Mouse (Mus musculus) stomach, embryonic 15.5 days (tissue): Measurements from ENCODE around the gene Prmt1. TPM values are rescaled to one million over a fixed set of nuclear protein-coding genes. Genes with fewer than 3 reads are reported as not detected.
A peak's percentile ranks its signal among the peaks of the same experiment; 100 is the strongest.

Experiments
- ATAC-seq: fragments of 200-750 bp; cut with Nextera tagmentation; 2 replicates; pipeline ENCODE4 v1.8.0; 2017; ENCODE audit warnings: low read depth, moderate number of reproducible peaks, moderate TSS enrichment; ENCODE audit not compliant: insufficient read depth, low FRiP score
- H3K27ac ChIP-seq: fragments of 300-500 bp; sonication (generic); 2 replicates; pipeline ENCODE4 v1.5.1; 2015; ENCODE audit warnings: mild to moderate bottlenecking, inconsistent platforms
- H3K27me3 ChIP-seq: fragments of 300-500 bp; sonication (generic); replicated peaks from 2 replicates; pipeline ENCODE4 v1.6.1; 2015; ENCODE audit warnings: inconsistent platforms
- H3K36me3 ChIP-seq: fragments of 300-500 bp; sonication (generic); 2 replicates; pipeline ENCODE4 v1.6.1; 2015; ENCODE audit warnings: inconsistent platforms
- H3K4me1 ChIP-seq: fragments of 300-500 bp; sonication (generic); 2 replicates; pipeline ENCODE4 v1.6.1; 2015; ENCODE audit warnings: inconsistent platforms
- H3K4me2 ChIP-seq: fragments of 300-500 bp; sonication (generic); 2 replicates; pipeline ENCODE4 v1.6.1; 2015; ENCODE audit warnings: mild to moderate bottlenecking, inconsistent platforms
- H3K4me3 ChIP-seq: fragments of 300-500 bp; sonication (generic); replicated peaks from 2 replicates; pipeline ENCODE4 v1.5.1; 2015; ENCODE audit warnings: inconsistent platforms
- H3K9ac ChIP-seq: fragments of 300-500 bp; sonication (generic); 2 replicates; pipeline ENCODE4 v1.6.1; 2015; ENCODE audit warnings: inconsistent platforms
- H3K9me3 ChIP-seq: fragments of 300-500 bp; sonication (generic); 2 replicates; pipeline ENCODE4 v1.6.1; 2016; ENCODE audit warnings: inconsistent platforms
- WGBS: fragments of 180-500 bp; shearing (Covaris S2); methylation state at CpG from one replicate; pipeline ENCODE4 v1.1.7; 2015; 5-methylcytosine and 5-hydroxymethylcytosine counted together
- polyA plus RNA-seq: library from polyadenylated mRNA; unstranded; fragments of >200 nt; fragmentation: Nextera tagmentation; extraction: Ambion mirVana; gene quantifications from 2 replicates; pipeline ENCODE4 v1.2.1, GENCODE M21; 2015

The Prmt1 gene
- polyA plus RNA-seq, 1 experiment from 2014 or later: 396 TPM

DNA sequence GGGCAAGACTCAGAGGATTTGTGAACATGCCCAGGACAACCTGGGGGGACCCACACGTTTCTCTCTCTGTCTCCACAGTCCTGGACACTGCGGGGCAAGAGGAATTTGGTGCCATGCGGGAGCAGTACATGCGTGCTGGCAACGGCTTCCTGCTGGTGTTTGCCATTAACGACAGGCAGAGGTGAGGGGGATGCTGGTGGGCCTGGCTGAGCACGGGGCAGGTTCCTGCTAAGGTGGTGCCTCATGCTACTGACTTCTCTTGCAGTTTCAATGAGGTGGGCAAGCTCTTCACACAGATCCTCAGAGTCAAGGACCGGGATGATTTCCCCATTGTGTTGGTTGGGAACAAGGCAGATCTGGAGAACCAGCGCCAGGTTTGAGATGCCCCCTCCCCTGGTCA, 33.9 kb upstream of the Prmt1 start:
- H3K9me3 ChIP-seq: no peaks in the 10 kb centered on the region
- H3K4me2 ChIP-seq: no peak overlapping the region
- H3K9ac ChIP-seq: no peak overlapping the region
- no peaks in the 10 kb centered on the region for H3K36me3 ChIP-seq
- no peak overlapping the region for H3K4me3 ChIP-seq
- 70% methylated on average over 9 of the region's 9 CpGs for WGBS
- peaks cover 18% of the 10 kb centered on the region for H3K4me1 ChIP-seq
- ATAC-seq: no peak
- no peak overlapping the region for H3K27ac ChIP-seq
- no peaks in the 10 kb centered on the region for H3K27me3 ChIP-seq

DNA sequence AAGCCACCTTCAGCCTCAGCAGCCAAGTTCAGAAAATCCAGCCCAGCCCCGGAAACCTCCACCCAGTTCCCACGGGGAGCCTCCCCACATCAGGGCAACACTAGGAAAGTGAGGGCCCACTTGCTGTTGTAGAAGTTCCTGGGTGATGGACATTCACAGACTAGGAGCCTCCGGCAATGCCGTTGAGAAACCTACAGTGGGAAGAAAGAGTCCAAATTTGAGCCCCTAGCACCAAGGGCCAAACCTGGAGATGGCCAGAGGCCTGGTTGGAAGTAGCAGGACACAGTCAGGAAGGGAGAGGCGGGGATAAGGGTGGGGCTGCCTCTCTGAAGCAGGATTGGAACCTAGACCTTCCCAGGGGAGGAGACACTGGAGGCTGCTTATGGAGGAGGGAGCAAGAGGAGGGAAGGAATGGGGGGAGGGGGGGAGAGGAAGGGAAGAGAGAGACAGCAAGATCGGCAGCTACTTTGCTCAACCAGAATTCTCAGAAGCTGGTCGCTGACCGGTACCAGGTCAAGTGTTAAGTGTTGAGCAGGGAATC, 32.7 kb upstream of the Prmt1 start:
- no peaks in the 10 kb centered on the region for H3K36me3 ChIP-seq
- peak overlapping the region; percentile 87 for H3K4me3 ChIP-seq
- 35% methylated on average over 8 of the region's 8 CpGs for WGBS
- no peak overlapping the region; the same call in 1 of the 2 replicates for H3K9ac ChIP-seq
- no peaks in the 10 kb centered on the region for H3K9me3 ChIP-seq
- no peak for ATAC-seq
- H3K27ac ChIP-seq: peak overlapping the region; percentile 100
- H3K4me1 ChIP-seq: peaks cover 22% of the 10 kb centered on the region
- no peaks in the 10 kb centered on the region for H3K27me3 ChIP-seq
- H3K4me2 ChIP-seq: peak overlapping the region; percentile 90

DNA sequence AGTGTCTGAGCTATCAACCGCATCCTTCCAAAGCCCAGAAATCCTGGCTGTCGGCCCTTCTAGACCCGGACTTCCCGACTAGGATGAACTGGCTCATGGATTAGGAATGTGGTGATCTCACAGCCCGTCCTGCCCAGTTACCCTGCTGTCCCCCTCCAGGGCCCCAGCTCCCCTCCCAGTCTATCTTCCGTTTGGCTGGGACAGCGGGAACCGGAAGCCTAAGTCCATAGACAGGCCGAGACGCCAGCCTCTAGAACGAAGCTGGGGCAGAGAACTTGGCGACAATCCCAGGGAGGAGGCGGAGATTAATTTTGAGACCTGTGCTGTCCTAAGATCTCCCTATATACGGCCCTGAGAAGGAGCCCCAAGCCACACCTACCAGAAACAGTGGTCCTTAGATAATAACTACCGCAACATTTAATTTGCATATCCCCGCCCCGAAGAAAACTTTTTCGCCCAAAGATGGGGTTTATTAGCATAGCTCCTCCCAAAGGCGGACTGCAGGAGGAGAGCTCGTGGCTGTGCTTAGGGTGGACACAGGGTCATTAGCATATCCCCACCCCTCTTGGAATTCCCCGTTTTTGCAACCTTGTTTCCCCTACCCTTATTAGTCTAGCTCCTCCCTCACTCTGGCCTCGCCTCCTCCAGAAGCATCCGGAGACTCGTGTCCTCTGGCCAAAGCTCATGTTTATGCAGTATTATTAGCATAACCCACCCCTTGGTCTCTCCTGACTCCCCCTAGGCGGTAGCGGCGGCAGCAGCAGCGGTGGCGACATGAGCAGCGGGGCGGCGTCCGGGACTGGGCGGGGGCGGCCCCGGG, 31.1 kb upstream of the Prmt1 start, which contains the start of gene Rras:
TSS of gene Rras (plus strand) at position 720 of the 820 bp plus-strand sequence.
- ATAC-seq: peak; percentile 91
- Histone ChIP-seq H3K4me1 (peaks cover 30% of the 10 kb centered on the region), H3K9me3 (no peaks in the 10 kb centered on the region), H3K9ac (peak within 1 kb of the TSS; percentile 60), H3K27me3 (no peaks in the 10 kb centered on the region), H3K27ac (peak within 1 kb of the TSS; percentile 100), H3K4me2 (peak within 1 kb of the TSS; percentile 90), H3K36me3 (peaks cover 11% of the 10 kb centered on the region; the same call in 1 of the 2 replicates), H3K4me3 (peak within 1 kb of the TSS; percentile 87)
- under 1% methylated on average over 36 of the region's 36 CpGs for whole genome bisulfite sequencing

GRCm38 (mm10) chr7:45016761-45017160, 30.4 kb upstream of the Prmt1 start:
- no peaks in the 10 kb centered on the region for H3K27me3 ChIP-seq
- 3% methylated on average over 4 of the region's 4 CpGs for WGBS
- H3K36me3 ChIP-seq: peaks cover 18% of the 10 kb centered on the region; the same call in 1 of the 2 replicates
- peak overlapping the region; percentile 100 for H3K27ac ChIP-seq
- peak overlapping the region; percentile 37; the same call in 1 of the 2 replicates for H3K9ac ChIP-seq
- H3K4me3 ChIP-seq: peak overlapping the region; percentile 87
- peaks cover 30% of the 10 kb centered on the region for H3K4me1 ChIP-seq
- peak overlapping the region; percentile 90 for H3K4me2 ChIP-seq
- ATAC-seq: no peak
- no peaks in the 10 kb centered on the region for H3K9me3 ChIP-seq

DNA sequence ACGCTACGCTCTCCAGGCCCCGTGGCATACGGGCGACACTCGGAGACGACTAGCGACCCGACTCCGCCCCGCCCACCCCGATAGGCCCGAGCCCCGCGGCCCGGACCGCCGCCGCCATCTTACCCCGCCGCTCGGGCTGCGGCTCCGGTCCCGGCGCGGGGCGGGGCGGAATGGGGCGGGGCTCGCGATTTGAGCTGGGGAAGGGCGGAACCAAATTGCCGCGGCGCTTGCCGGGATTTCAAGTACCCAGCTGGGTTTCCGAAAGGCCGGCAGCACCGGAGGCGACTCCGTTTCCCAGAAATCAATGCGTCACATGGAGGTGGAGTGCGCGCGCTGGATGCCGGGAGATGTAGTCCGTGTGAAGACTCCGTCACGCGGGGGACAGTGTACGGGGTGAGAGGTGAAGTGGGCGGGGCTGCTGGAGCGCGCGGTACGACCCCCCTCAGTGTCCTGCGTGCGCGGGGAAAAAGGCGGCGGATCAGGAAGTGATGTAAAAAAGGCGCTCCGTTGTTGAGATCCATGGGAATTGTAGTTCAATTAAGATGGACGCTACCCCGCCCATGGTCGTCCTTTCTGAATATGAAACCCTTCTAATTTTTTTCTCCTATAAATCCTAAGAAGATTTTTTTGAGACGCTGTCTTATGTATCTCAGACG, 29.7 kb upstream of the Prmt1 start, which contains the start of gene Scaf1:
TSS of gene Scaf1 (minus strand) at position 407 of the 656 bp plus-strand sequence.
- H3K27ac ChIP-seq: peak within 1 kb of the TSS; percentile 100
- WGBS: under 1% methylated on average over 69 of the region's 69 CpGs
- peak within 1 kb of the TSS; percentile 90 for H3K4me2 ChIP-seq
- peaks cover 24% of the 10 kb centered on the region for H3K36me3 ChIP-seq
- peak within 1 kb of the TSS; percentile 88 for H3K9ac ChIP-seq
- peaks cover 30% of the 10 kb centered on the region for H3K4me1 ChIP-seq
- H3K27me3 ChIP-seq: no peaks in the 10 kb centered on the region
- H3K4me3 ChIP-seq: peak within 1 kb of the TSS; percentile 87
- ATAC-seq: peak; percentile 87
- H3K9me3 ChIP-seq: no peaks in the 10 kb centered on the region

- Histone ChIP-seq H3K4me2 (peak overlapping the region; percentile 90), H3K4me1 (peaks cover 27% of the 10 kb centered on the region), H3K27me3 (no peaks in the 10 kb centered on the region), H3K27ac (peak overlapping the region; percentile 100), H3K36me3 (peaks cover 28% of the 10 kb centered on the region), H3K9me3 (no peaks in the 10 kb centered on the region), H3K4me3 (peak overlapping the region; percentile 87), H3K9ac (peak overlapping the region; percentile 88)
- under 1% methylated on average over 20 of the region's 20 CpGs for WGBS
- ATAC-seq: no peak
These were observed 29.1 kb upstream of the Prmt1 start for GRCm38 (mm10) chr7:45015344-45015956.

DNA sequence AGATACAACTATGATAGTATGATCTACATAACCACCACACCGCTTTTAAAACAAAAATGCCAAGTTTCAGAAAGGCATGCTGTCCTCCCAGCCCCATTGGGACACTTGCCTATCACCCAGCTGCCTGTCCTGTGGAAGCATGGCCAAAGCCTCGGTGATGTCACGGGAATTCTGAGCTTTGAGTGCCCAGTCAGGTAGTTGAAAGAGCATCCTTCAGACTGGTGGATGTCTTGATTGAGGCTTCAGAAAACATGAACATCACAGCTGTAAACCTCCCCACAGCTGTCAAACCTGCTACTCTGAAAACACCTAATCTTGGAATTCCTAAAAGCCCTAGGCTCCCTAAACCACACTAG, 27.7 kb upstream of the Prmt1 start:
- no peaks in the 10 kb centered on the region for H3K27me3 ChIP-seq
- peaks cover 40% of the 10 kb centered on the region for H3K36me3 ChIP-seq
- peaks cover 22% of the 10 kb centered on the region for H3K4me1 ChIP-seq
- 97% methylated on average over 3 of the region's 3 CpGs for WGBS
- H3K9ac ChIP-seq: no peak overlapping the region
- no peaks in the 10 kb centered on the region for H3K9me3 ChIP-seq
- no peak overlapping the region for H3K4me2 ChIP-seq
- no peak overlapping the region for H3K4me3 ChIP-seq
- no peak for ATAC-seq
- no peak overlapping the region for H3K27ac ChIP-seq

GRCm38 (mm10) chr7:45013366-45014095, 27.2 kb upstream of the Prmt1 start:
- Histone ChIP-seq H3K36me3 (peaks cover 45% of the 10 kb centered on the region), H3K9me3 (no peaks in the 10 kb centered on the region), H3K4me2 (no peak overlapping the region), H3K9ac (no peak overlapping the region), H3K4me1 (peaks cover 18% of the 10 kb centered on the region), H3K27me3 (no peaks in the 10 kb centered on the region), H3K27ac (no peak overlapping the region), H3K4me3 (no peak overlapping the region)
- 91% methylated on average over 16 of the region's 16 CpGs for WGBS
- no peak for ATAC-seq

- H3K27ac ChIP-seq: no peak overlapping the region
- H3K4me3 ChIP-seq: no peak overlapping the region
- peaks cover 52% of the 10 kb centered on the region for H3K36me3 ChIP-seq
- 82% methylated on average over 4 of the region's 4 CpGs for WGBS
- no peak overlapping the region for H3K4me2 ChIP-seq
- no peaks in the 10 kb centered on the region for H3K27me3 ChIP-seq
- ATAC-seq: no peak
- no peak overlapping the region for H3K9ac ChIP-seq
- H3K4me1 ChIP-seq: peaks cover 18% of the 10 kb centered on the region
- H3K9me3 ChIP-seq: no peaks in the 10 kb centered on the region
These were observed 26.5 kb upstream of the Prmt1 start for GRCm38 (mm10) chr7:45012824-45013223.

GRCm38 (mm10) chr7:45012011-45012410, 25.6 kb upstream of the Prmt1 start:
- no peaks in the 10 kb centered on the region for H3K9me3 ChIP-seq
- peaks cover 60% of the 10 kb centered on the region for H3K36me3 ChIP-seq
- no peak overlapping the region for H3K27ac ChIP-seq
- H3K4me2 ChIP-seq: no peak overlapping the region
- no peak overlapping the region for H3K4me3 ChIP-seq
- no peak for ATAC-seq
- no peak overlapping the region for H3K9ac ChIP-seq
- H3K4me1 ChIP-seq: peaks cover 18% of the 10 kb centered on the region
- no peaks in the 10 kb centered on the region for H3K27me3 ChIP-seq
- WGBS: 96% methylated on average over 6 of the region's 6 CpGs

GRCm38 (mm10) chr7:45008411-45008810, 22.0 kb upstream of the Prmt1 start:
- Histone ChIP-seq H3K4me2 (no peak overlapping the region), H3K4me1 (0 out of 2 replicates have a peak, but pooled peaks cover 3% of the 10 kb centered on the region), H3K27me3 (no peaks in the 10 kb centered on the region), H3K27ac (no peak overlapping the region), H3K9me3 (no peaks in the 10 kb centered on the region), H3K4me3 (no peak overlapping the region), H3K36me3 (peaks cover 88% of the 10 kb centered on the region), H3K9ac (no peak overlapping the region)
- 93% methylated on average over 19 of the region's 19 CpGs for WGBS
- no peak for ATAC-seq
